Mouse (Mus musculus): ENCODE measurements at regions not wholly inside any gene's neighbourhood (a gene's known extent, or its start where the extent isn't known, plus 50 kb on each side); places are given as distances from the start of the nearest gene placed in this dataset.

DNA sequence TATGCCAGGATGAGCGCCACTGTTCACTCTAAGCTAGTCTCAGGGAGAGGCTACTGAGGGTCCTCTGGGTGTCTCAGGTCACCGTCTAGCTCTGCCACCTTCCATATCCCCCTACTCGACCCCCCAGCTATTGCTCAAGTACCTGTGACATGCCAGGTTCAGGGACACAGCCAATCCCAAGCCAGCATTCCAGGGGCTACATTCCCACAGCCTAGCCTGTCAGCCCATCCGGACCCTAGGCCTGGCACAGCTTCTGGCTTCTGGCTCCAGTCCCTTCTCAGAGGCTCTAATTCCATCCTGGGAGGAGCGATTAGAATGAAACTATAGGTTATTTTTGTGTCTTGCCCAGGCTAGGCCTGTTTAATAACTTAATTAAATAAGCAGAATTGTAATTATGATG is 105.2 kb downstream of the 1810010D01Rik start:
- DNase-seq: no peak

DNA sequence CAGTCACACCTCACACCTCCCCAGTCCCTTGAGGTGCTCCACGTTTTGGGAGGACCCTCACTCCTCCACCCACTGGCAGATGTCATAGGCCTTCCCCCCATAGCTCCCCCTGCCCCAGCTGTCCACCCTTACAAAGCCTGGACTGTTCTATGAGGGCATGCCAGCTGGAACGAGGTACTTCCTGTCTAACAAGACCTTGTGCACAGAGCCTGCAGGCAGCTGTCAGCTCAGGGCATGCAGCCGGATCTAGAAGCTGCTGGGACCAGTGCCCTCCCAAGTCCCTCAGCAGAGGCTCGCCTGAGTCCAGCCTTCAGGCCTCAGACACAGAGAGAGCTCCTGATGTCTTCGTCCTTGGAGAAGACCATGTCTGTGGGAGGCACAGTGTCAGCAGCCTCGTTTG is 105.7 kb downstream of the 1810010D01Rik start:
- DNase-seq: peak; percentile 67

DNA sequence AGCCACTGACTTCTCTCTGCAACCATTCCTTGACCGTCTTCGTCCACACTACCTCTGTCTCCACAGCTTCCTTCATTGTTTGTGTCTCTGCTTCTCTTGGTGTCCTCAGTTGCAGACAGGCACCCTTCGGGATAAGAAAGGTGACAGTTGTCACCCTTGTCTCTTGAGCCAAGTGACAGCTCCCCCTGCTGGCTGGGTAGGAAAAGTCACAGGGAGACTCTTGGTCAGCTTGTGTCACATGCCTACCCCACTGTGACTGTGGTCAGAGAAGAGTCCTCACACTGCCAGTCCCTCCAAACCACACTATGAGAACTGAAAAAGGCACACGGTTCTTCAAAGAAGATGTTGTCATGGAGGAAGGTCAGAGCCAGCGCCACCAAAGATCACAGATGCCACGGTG is 109.6 kb downstream of the 1810010D01Rik start:
- DNase-seq: no peak

- no peak for DNase-seq
Observed at GRCm38 (mm10) chr7:145094134-145094526, 113.8 kb downstream of the 1810010D01Rik start.

GRCm38 (mm10) chr7:145093417-145094133 is 114.3 kb downstream of the 1810010D01Rik start:
- no peak for DNase-seq

GRCm38 (mm10) chr7:145092392-145093176 is 115.3 kb downstream of the 1810010D01Rik start:
- DNase-seq: no peak

- DNase-seq: no peak
Observed at GRCm38 (mm10) chr7:145090849-145091248, 117.1 kb downstream of the 1810010D01Rik start.

DNA sequence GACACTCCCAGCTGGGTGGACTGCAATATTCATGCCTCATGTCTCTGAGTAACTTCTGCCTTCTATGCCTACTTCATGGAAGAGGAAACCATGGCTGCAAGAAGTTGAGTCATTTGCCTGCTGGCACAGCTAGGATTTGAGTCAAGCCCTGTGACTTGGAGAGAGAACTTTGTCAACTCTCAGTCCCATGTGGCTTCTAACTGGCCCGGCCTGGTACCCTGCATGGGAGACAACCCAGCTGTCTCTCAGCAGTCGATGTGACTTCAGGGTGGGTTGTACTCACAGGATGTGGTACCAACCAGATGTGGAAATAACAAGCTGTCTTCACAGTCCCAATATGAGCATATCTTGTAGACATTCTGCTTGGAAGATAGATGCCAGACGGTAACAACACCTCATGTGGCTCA is 118.6 kb downstream of the 1810010D01Rik start:
- DNase-seq: no peak

DNA sequence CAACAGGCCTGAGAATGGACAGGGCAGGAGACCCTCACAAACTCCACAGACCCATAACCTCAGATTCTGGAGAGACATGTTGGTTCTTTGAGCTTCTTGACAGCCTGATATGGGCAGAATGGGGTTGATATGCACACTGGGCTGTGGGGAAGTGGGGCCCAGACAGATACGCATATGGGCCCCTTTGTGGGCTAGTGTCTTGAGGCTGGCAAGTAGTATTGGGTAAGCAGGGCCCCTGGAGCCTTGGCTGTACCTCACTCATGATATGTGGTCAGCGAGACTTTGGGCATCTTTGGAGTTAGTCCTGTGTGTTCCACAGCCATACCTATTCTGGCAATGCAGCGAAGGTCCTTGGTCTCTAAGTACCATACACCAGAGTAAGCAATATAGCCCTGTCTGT is 119.3 kb downstream of the 1810010D01Rik start:
- DNase-seq: no peak

DNA sequence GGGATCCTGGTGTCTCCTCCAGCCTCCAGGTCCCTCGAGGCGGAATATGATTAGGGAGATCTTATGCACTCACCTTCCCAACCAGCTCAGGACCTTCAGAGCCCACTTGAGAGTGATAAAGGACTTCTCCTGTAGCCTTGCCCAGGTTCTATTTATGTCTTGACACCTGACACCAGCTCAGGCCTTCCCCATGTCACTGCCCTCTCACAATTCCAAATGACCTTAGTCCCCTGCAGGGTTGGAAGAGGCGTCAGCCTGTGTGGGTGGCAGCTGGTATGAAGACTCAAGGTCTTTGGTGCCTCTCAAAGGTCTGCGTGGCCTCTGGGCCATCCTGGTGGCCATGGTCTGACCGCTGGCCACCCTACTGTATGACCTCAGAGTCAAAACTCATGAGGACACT is 120.1 kb downstream of the 1810010D01Rik start:
- peak; percentile 31 for DNase-seq

DNA sequence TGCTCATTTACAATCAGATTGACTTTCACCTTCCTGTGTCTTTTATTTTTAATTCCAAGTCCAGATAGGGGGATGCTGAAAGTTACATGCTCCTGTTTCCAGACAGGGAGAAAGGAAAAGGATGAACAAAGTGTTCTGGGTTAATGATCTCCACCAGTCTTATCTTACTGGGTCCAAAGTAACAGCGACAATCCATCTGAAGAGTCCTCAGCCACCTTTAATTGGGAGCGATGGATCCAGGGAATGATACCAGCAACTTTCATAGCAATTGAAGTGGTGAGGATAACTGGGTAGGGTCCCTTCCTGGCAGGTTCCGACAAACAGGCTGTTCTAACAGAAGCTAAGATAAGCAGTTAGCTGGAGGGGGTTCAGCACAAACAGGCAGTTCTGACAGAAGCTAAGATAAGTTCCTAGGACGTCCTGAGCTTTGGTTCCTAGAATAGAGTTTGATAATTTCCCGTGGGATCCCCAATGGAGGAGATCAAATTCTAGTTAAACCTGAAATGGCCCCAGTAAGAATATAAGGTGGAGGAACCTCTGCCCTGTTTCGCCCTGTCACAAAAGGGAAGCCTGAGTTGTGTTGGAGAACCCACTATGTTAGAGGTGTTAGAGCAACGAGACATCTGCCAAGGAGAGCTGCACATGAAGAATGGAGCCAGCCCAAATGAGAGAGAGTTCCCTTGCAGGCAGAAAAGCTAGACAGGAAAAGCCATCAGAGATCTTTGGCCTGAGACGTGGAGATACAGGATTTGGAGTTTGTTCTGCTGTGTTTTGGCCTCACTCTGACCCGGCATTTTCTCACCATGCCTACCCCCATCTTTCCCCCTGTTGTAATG is 124.8 kb downstream of the 1810010D01Rik start:
- DNase-seq: no peak

DNA sequence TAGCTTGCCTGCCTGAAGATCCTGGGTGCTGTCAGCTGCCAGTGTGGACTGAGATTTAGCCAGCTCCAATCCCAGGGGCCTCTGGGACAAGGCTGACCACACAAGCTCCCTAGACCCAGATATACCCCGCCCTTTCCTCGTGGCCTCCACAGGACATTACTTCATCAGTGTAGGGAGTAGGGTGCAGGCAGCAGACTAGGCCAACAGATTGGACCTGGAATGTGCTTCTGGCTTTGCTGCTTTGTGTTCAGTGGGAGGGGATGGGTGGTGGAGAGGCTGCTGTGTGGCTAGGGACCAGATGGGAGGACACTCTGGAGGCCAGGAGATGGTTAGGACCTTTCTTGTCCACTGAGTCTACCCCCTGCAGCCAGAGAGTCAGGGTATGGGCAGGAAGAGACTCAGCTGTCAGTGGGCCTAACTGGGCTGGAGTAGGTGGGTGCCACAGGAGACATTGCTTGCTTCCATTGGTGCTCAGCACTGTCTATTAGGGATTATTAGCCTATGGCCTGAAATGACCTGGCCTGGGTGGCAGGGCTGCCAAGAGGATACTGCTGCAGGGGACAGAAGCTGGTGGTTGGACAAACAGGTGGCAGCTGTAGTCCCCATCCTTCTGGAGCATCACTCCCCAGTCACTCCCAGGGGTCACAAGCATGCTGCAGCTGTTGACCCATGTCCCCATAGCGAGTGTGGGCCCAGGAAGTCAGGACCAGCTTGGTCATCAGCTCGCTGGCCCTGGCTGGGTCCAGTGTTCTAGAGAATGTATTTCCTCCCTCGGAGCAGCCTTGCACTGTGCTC is 132.5 kb upstream of the Ccnd1 start:
- DNase-seq: peak; percentile 50

- DNase-seq: no peak
Observed at GRCm38 (mm10) chr7:145071533-145071932, 131.8 kb upstream of the Ccnd1 start.

- no peak for DNase-seq
Observed at GRCm38 (mm10) chr7:145067366-145067765, 127.6 kb upstream of the Ccnd1 start.

DNA sequence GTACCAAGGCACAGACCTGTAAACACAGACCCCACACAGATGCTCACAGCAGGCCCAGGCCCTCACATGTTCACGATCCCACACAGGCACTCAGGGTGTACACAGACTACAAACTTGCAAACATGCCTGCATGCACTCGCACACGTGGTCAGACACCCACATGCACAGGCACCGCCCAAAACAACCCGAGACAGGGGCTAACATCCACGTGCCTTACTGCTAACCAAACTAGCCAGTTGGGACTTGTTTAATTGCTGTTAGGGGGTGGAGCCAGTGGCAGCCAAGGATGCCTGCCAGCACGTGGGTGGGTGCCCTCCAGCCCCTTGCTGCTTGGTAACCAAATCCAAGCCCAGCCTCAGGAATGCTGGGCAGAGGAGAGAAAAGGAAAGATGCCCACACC is 116.6 kb upstream of the Ccnd1 start:
- no peak for DNase-seq

DNA sequence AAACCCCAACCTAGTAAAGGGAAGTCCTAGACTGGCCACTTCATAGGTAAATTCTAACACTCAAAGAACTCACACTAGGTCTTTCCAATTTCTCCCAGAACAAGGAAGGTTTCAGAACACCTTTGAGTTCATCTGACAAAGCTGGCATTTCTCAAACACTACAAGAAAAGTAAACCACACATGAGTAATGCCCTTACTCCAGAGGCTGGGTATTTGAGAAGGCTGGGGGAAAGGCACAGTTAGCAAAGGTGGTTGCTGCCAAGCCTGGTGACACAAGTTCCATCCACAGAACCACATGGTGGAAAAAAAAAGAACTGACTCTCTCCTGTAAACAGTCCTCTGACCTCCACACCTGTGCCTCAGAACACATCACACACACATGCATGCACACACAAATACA is 111.9 kb upstream of the Ccnd1 start:
- DNase-seq: no peak

DNA sequence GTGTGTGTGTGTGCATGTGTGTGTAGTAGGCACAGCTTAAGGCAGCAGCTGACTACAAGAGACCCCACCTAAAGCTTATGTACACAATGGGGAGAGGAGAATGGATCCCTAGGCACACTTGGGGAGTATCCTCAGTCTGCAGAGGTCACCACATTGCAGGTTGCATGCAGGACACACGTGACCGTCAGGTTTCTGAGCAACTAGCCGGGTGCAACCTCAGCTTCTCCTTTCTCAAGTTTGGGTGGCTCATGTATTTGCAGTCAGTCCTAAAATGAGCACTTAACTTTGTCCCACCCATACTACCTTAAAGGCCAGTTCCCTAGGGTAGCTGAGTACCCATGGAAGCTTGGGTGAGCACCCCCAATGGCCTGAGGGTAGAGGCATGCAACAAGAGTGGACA is 111.0 kb upstream of the Ccnd1 start:
- no peak for DNase-seq

GRCm38 (mm10) chr7:145048481-145048877 is 108.8 kb upstream of the Ccnd1 start:
- no peak for DNase-seq

DNA sequence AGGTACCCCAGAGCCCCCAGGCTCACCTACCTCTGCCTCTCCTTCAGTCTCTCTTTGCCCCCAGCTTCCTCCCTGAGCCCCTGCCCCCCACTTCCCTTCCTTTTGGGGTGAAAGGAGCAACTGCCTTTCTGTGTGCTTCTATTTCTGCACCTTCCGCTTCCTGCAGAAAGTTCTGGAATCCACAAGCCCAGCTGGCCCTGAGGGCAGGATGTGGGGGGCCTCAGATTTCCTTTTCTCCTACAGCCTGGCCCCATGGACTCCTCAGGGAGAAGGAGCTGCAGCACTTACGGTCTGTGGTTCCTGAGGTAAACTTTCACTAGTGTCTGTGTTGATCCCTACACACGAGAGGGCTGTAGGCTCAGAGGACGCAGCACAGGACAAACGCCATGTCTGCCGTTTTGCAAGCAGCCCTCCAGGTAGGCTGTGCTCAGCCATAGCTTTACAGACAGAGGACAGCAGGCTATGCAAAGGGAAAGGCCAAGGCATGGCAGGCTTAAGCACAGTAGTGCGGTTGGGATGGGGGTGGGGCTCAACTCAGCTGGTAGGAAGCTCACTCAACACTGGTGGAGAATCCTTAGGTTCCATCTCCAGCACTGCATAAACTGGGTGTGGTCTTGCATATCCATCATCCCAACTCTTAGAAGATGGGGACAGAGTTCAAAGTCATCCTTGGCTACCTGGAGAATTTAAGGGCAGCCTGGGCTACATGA is 108.2 kb upstream of the Ccnd1 start:
- peak; percentile 14 for DNase-seq

DNA sequence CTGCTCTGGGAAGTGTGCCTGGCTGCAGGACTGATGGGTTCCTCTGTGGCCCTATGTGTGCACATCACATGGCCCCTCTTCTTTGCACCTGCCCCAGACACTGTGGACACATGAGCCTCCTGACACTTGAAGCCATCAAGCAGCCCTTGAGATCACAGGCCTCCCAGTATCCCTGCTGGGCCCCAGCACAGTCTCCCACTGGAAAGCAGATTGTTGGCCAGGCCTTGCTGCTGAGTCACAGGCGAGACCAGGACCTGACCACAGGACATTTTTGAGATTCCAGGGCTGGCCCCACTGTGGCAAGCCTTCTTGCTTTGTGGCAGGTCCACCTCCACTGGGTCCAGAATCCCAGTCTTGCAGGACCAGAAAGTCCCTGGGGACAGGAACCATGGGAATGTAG is 105.5 kb upstream of the Ccnd1 start:
- no peak for DNase-seq

- DNase-seq: no peak
Observed at GRCm38 (mm10) chr7:145043455-145044149, 103.9 kb upstream of the Ccnd1 start.
